Mouse (Mus musculus) forebrain, postnatal 0 days (tissue): Measurements from ENCODE around the gene Zfp768. TPM values are rescaled to one million over a fixed set of nuclear protein-coding genes. Genes with fewer than 3 reads are reported as not detected.

Source experiments
- ATAC-seq: fragments of 200-750 bp; cut with Nextera tagmentation; 2 replicates; pipeline ENCODE4 v1.8.0; 2017; ENCODE audit warnings: mild to moderate bottlenecking, moderate library complexity
- DNase-seq: peaks from one replicate; pipeline ENCODE4 v3.0.0-alpha.2; 2015
- H3K27ac ChIP-seq: fragments of 300-500 bp; sonication (generic); 2 replicates; pipeline ENCODE4 v1.5.1; 2014; ENCODE audit warnings: low read depth, mild to moderate bottlenecking, antibody characterized with exemption, low read length, moderate library complexity, mixed read lengths
- H3K27me3 ChIP-seq: fragments of 300-500 bp; sonication (generic); 2 replicates; pipeline ENCODE4 v1.6.1; 2014; ENCODE audit warnings: mild to moderate bottlenecking, low read length, mixed read lengths; ENCODE audit not compliant: insufficient read depth
- H3K36me3 ChIP-seq: fragments of 300-500 bp; sonication (generic); 2 replicates; pipeline ENCODE4 v1.6.1; 2014; ENCODE audit warnings: mild to moderate bottlenecking, moderate library complexity; ENCODE audit not compliant: insufficient read depth
- H3K4me1 ChIP-seq: fragments of 300-500 bp; sonication (generic); 2 replicates; pipeline ENCODE4 v1.6.1; 2014; ENCODE audit warnings: antibody characterized with exemption; ENCODE audit not compliant: insufficient read depth
- H3K4me2 ChIP-seq: fragments of 300-500 bp; sonication (generic); 2 replicates; pipeline ENCODE4 v1.6.1; 2014; ENCODE audit warnings: low read depth, mild to moderate bottlenecking, moderate library complexity
- H3K4me3 ChIP-seq: fragments of 300-500 bp; sonication (generic); 2 replicates; pipeline ENCODE4 v1.5.1; 2014; ENCODE audit warnings: low read depth, low read length, mixed read lengths
- H3K9ac ChIP-seq: fragments of 300-500 bp; sonication (generic); 2 replicates; pipeline ENCODE4 v1.6.1; 2014; ENCODE audit warnings: mild to moderate bottlenecking
- H3K9me3 ChIP-seq: fragments of 300-500 bp; sonication (generic); 2 replicates; pipeline ENCODE4 v1.6.1; 2016; ENCODE audit warnings: low read length
- CTCF ChIP-seq: sonication (generic); IDR thresholded peaks from 2 replicates; pipeline ENCODE4 v1.5.1; 2016; ENCODE audit warnings: antibody characterized with exemption, control low read depth, low read depth
- whole genome bisulfite sequencing: fragments of 180-500 bp; shearing (Covaris S2); extraction: QIAGEN DNeasy Blood & Tissue Kit; methylation state at CpG from one replicate; pipeline ENCODE4 v1.1.7; 2014; 5-methylcytosine and 5-hydroxymethylcytosine counted together
- polyA plus RNA-seq: library from polyadenylated mRNA; unstranded; fragments of >200 nt; fragmentation: Nextera tagmentation; extraction: Ambion mirVana; gene quantifications from 2 replicates; pipeline ENCODE4 v1.2.1, GENCODE M21; 2015
- total RNA-seq: library from RNA; depleted of rRNA; stranded (reverse); fragments of >200 nt; gene quantifications from 2 replicates; pipeline ENCODE4 v1.2.3, GENCODE M21; 2014

Zfp768 gene
- total and polyA plus RNA-seq, 2 experiments from 2014 or later: 10.0 to 31.7 TPM

- DNase-seq (no peak), ATAC-seq (no peak)
- 60% methylated on average over 3 of the region's 3 CpGs for WGBS
- Histone ChIP-seq H3K9me3 (no peaks in the 10 kb centered on the region), H3K36me3 (no peaks in the 10 kb centered on the region), H3K27me3 (no peaks in the 10 kb centered on the region), H3K4me1 (no peaks in the 10 kb centered on the region), H3K9ac (no peak overlapping the region), H3K4me3 (no peak overlapping the region), H3K4me2 (no peak overlapping the region), H3K27ac (no peak overlapping the region)
- TF ChIP-seq CTCF: no peak
Observed at GRCm38 (mm10) chr7:127355796-127356195, 10.4 kb upstream of the Zfp768 start.

- H3K4me3 ChIP-seq: no peak overlapping the region
- H3K27me3 ChIP-seq: no peaks in the 10 kb centered on the region
- no peak overlapping the region for H3K27ac ChIP-seq
- no peak for TF ChIP-seq CTCF
- no peak overlapping the region for H3K4me2 ChIP-seq
- no peak overlapping the region for H3K9ac ChIP-seq
- 90% methylated on average over 5 of the region's 5 CpGs for WGBS
- 0 out of 2 replicates have a peak, but pooled peaks cover 3% of the 10 kb centered on the region for H3K4me1 ChIP-seq
- DNase-seq (no peak), ATAC-seq (no peak)
- H3K36me3 ChIP-seq: no peaks in the 10 kb centered on the region
- H3K9me3 ChIP-seq: no peaks in the 10 kb centered on the region
Observed at GRCm38 (mm10) chr7:127351230-127352004, 6.0 kb upstream of the Zfp768 start.

- DNase-seq (no peak), ATAC-seq (no peak)
- Histone ChIP-seq H3K9me3 (no peaks in the 10 kb centered on the region), H3K27me3 (no peaks in the 10 kb centered on the region), H3K4me2 (peak overlapping the region; percentile 62), H3K4me3 (peak overlapping the region; percentile 91; the same call in 1 of the 2 replicates), H3K9ac (0 out of 2 replicates have a peak overlapping the region, but pooled peaks have one; percentile 93), H3K27ac (no peak overlapping the region), H3K36me3 (peaks cover 11% of the 10 kb centered on the region; the same call in 1 of the 2 replicates), H3K4me1 (0 out of 2 replicates have a peak, but pooled peaks cover 5% of the 10 kb centered on the region)
- WGBS: 14% methylated on average over 8 of the region's 8 CpGs
- no peak for TF ChIP-seq CTCF
Observed at GRCm38 (mm10) chr7:127346676-127347075, 1.3 kb upstream of the Zfp768 start.

GRCm38 (mm10) chr7:127345092-127345491, 297 bp downstream of the Zfp768 start:
- ATAC-seq (peak; percentile 20), DNase-seq (no peak)
- Histone ChIP-seq H3K4me2 (peak overlapping the region; percentile 62), H3K9ac (peak overlapping the region; percentile 93), H3K9me3 (no peaks in the 10 kb centered on the region), H3K36me3 (peaks cover 15% of the 10 kb centered on the region), H3K4me3 (peak overlapping the region; percentile 91), H3K27ac (peak overlapping the region; percentile 94), H3K27me3 (no peaks in the 10 kb centered on the region), H3K4me1 (0 out of 2 replicates have a peak, but pooled peaks cover 5% of the 10 kb centered on the region)
- TF ChIP-seq CTCF: no peak
- WGBS: under 1% methylated on average over 40 of the region's 42 CpGs

- peak overlapping the region; percentile 91 for H3K4me3 ChIP-seq
- no peak for ATAC-seq
- H3K27ac ChIP-seq: no peak overlapping the region
- peak overlapping the region; percentile 93 for H3K9ac ChIP-seq
- no peaks in the 10 kb centered on the region for H3K9me3 ChIP-seq
- H3K4me1 ChIP-seq: 0 out of 2 replicates have a peak, but pooled peaks cover 5% of the 10 kb centered on the region
- no peak for TF ChIP-seq CTCF
- peaks cover 15% of the 10 kb centered on the region for H3K36me3 ChIP-seq
- 88% methylated on average over 8 of the region's 8 CpGs for WGBS
- no peaks in the 10 kb centered on the region for H3K27me3 ChIP-seq
- peak overlapping the region; percentile 62 for H3K4me2 ChIP-seq
- no peak for DNase-seq
Observed at GRCm38 (mm10) chr7:127344371-127344770, 1.0 kb downstream of the Zfp768 start.

- ATAC-seq (no peak), DNase-seq (no peak)
- Histone ChIP-seq H3K9me3 (no peaks in the 10 kb centered on the region), H3K4me2 (no peak overlapping the region), H3K9ac (no peak overlapping the region), H3K36me3 (peaks cover 15% of the 10 kb centered on the region), H3K4me1 (0 out of 2 replicates have a peak, but pooled peaks cover 5% of the 10 kb centered on the region), H3K4me3 (no peak overlapping the region), H3K27ac (no peak overlapping the region), H3K27me3 (no peaks in the 10 kb centered on the region)
- TF ChIP-seq CTCF: no peak
- WGBS: 94% methylated on average over 38 of the region's 38 CpGs
Observed at GRCm38 (mm10) chr7:127343351-127344019, 1.9 kb downstream of the Zfp768 start.

- no peak overlapping the region for H3K27ac ChIP-seq
- no peak overlapping the region for H3K4me3 ChIP-seq
- 0 out of 2 replicates have a peak, but pooled peaks cover 5% of the 10 kb centered on the region for H3K4me1 ChIP-seq
- no peak for ATAC-seq
- WGBS: 93% methylated on average over 7 of the region's 7 CpGs
- no peaks in the 10 kb centered on the region for H3K9me3 ChIP-seq
- no peaks in the 10 kb centered on the region for H3K27me3 ChIP-seq
- peaks cover 15% of the 10 kb centered on the region for H3K36me3 ChIP-seq
- no peak overlapping the region for H3K9ac ChIP-seq
- no peak for DNase-seq
- H3K4me2 ChIP-seq: no peak overlapping the region
- TF ChIP-seq CTCF: no peak
Observed at GRCm38 (mm10) chr7:127342888-127343287, 2.5 kb downstream of the Zfp768 start.
